12 mouse cellular contexts compared by ENCODE assay signal in the genomic region with DNA sequence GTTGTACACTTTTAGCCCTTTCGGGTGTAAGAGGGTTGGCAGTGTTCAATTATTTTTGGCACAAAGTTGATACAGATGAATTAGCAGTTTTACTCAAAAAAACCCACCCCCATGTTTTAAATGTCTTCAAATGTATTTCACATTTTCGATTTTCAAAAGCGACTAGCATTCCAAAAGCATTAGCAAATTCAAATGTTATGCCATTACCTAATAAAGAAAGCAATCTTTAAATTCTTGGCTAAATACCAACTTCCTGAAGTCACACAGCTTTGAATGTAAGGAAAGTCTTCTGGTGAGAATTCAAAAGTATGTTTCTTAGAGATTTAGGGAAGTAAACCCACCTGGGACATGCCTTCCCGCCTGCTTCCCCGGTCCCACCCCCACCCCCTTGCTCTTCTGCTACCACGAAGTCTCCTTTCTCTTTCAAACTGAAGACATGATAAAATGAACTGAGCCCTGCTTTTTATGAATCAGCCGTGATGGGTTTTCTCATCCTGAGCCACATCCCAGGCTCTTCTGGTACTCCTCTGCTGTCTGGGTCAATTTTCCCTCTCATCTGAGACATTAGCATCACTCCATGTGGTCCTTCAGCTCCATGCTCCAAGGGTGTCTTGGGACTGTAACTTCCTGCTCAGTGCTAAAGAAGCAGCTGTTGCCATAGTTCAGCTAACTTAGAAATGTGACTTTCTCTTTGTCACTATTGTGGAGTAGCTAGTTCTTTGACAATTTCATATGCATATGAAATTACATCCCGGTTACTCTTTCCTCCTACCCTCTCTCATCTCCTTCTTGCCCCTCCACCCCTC. TPM values are rescaled to one million over a fixed set of nuclear protein-coding genes. Genes with fewer than 3 reads are reported as not detected.
A peak's percentile ranks its signal among the peaks of the same experiment; 100 is the strongest.
DNase-seq lines count a peak whose midpoint lies in the region; ATAC-seq and TF ChIP-seq lines count a peak whose summit lies in the region.
"Had no signal": no experiment of that assay in that cellular context is flagged by ENCODE, and none has a peak within 500 bp of the region (broad histone marks: within the 10 kb centered on the region; RNA-seq: fewer than 3 reads in every experiment).

No protein-coding gene starts in this region.

- TF ChIP-seq EP300 in heart, adult 2 months (IDR thresholded peaks at IDR 0.05; ENCODE audit: insufficient read depth, low read depth, low read length) = no peak

- ATAC-seq in lung, embryonic 16.5 days (ENCODE audit: low read depth) = peak; percentile 49
- ATAC-seq in granulocyte monocyte progenitor cell, adult 5-6 weeks (replicated peaks; ENCODE audit: poor library complexity, severe bottlenecking) = peak; percentile 76
- no peak for ATAC-seq in forebrain, postnatal 0 days

- H3K27me3 ChIP-seq in heart, adult 2 months (ENCODE audit: control insufficient read depth, insufficient read depth, low read length) = no peaks in the 10 kb centered on the region
- H3K27me3 ChIP-seq in lung, embryonic 16.5 days (ENCODE audit: control insufficient read depth, insufficient read depth, low read depth, low read length) = no peaks in the 10 kb centered on the region
- H3K27me3 ChIP-seq in forebrain, postnatal 0 days (ENCODE audit: insufficient read depth, low read length) = no peaks in the 10 kb centered on the region
- no peaks in the 10 kb centered on the region for H3K27me3 ChIP-seq in midbrain, embryonic 10.5 days (ENCODE audit: low read depth, poor library complexity, severe bottlenecking)

- peak; percentile 14 for DNase-seq in heart, adult 8-10 months (ENCODE audit: low spot score)
- no peak for DNase-seq in heart, adult 2 months
- DNase-seq in lung, postnatal 4 days = no peak
- DNase-seq in forebrain, postnatal 0 days = no peak
- DNase-seq in midbrain, embryonic 10.5 days (ENCODE audit: low spot score) = no peak
- DNase-seq in urinary bladder, postnatal 10 days (ENCODE audit: low spot score) = no peak
- DNase-seq: cerebellum, adult 2 months; kidney, postnatal 25 days; right cerebral cortex, adult 18-20 months had no signal

- no peak overlapping the region for H3K9ac ChIP-seq in heart, adult 2 months (ENCODE audit: low read depth, low read length)
- no peak overlapping the region for H3K9ac ChIP-seq in lung, embryonic 16.5 days (ENCODE audit: low read length)
- no peak overlapping the region for H3K9ac ChIP-seq in forebrain, postnatal 0 days

- H3K9me3 ChIP-seq in lung, embryonic 16.5 days (ENCODE audit: control insufficient read depth, low read length) = no peaks in the 10 kb centered on the region
- H3K9me3 ChIP-seq in forebrain, postnatal 0 days (ENCODE audit: low read length) = no peaks in the 10 kb centered on the region
- no peaks in the 10 kb centered on the region for H3K9me3 ChIP-seq in midbrain, embryonic 10.5 days (replicated peaks)

- H3K4me1 ChIP-seq in heart, adult 2 months (ENCODE audit: control insufficient read depth, insufficient read depth, low read length) = no peaks in the 10 kb centered on the region; the same call in 1 of the 2 replicates
- peaks cover 6% of the 10 kb centered on the region; the same call in 1 of the 2 replicates for H3K4me1 ChIP-seq in lung, embryonic 16.5 days (replicated peaks; ENCODE audit: control insufficient read depth, insufficient read depth, low read length)
- H3K4me1 ChIP-seq in forebrain, postnatal 0 days (ENCODE audit: insufficient read depth) = no peaks in the 10 kb centered on the region
- H3K4me1 ChIP-seq in midbrain, embryonic 10.5 days = no peaks in the 10 kb centered on the region

- TF ChIP-seq CTCF in heart, adult 2 months (IDR thresholded peaks at IDR 0.05) = no peak
- no peak for TF ChIP-seq CTCF in forebrain, postnatal 0 days (IDR thresholded peaks at IDR 0.05; ENCODE audit: low read depth)

- 35% methylated on average over 8 of the region's 8 CpGs for WGBS in heart, adult 2 months
- 46% methylated on average over 8 of the region's 8 CpGs for WGBS in lung, embryonic 16.5 days
- WGBS in forebrain, postnatal 0 days = 71% methylated on average over 8 of the region's 8 CpGs
- 80% methylated on average over 8 of the region's 8 CpGs for WGBS in midbrain, embryonic 10.5 days

- intact Hi-C loops in heart, adult 2 months (cut with DNase I) = no loop called here

- H3K36me3 ChIP-seq in heart, adult 2 months (ENCODE audit: control insufficient read depth, insufficient read depth, low read length) = no peaks in the 10 kb centered on the region
- H3K36me3 ChIP-seq in lung, embryonic 16.5 days (ENCODE audit: control insufficient read depth, insufficient read depth, low read length) = no peaks in the 10 kb centered on the region
- no peaks in the 10 kb centered on the region for H3K36me3 ChIP-seq in forebrain, postnatal 0 days (ENCODE audit: insufficient read depth)
- no peaks in the 10 kb centered on the region for H3K36me3 ChIP-seq in midbrain, embryonic 10.5 days

- H3K79me2 ChIP-seq in heart, adult 2 months (replicated peaks; ENCODE audit: control insufficient read depth, insufficient read depth, low read length) = no peaks in the 10 kb centered on the region

- 0 out of 2 replicates have a peak overlapping the region, but pooled peaks have one; percentile 14 for H3K4me2 ChIP-seq in lung, embryonic 16.5 days (ENCODE audit: low read depth, low read length)
- no peak overlapping the region for H3K4me2 ChIP-seq in forebrain, postnatal 0 days (ENCODE audit: low read depth)

- H3K27ac ChIP-seq in heart, adult 2 months = no peak overlapping the region
- no peak overlapping the region for H3K27ac ChIP-seq in lung, embryonic 16.5 days (ENCODE audit: low read length)
- H3K27ac ChIP-seq in forebrain, postnatal 0 days (ENCODE audit: low read depth, low read length) = no peak overlapping the region
- H3K27ac ChIP-seq in midbrain, embryonic 10.5 days (replicated peaks) = no peak overlapping the region

- no peak for TF ChIP-seq POLR2A in heart, adult 2 months (IDR thresholded peaks at IDR 0.05; ENCODE audit: insufficient read depth, low read depth, low read length)

- H3K4me3 ChIP-seq in heart, adult 2 months = no peak overlapping the region
- H3K4me3 ChIP-seq in lung, embryonic 16.5 days (ENCODE audit: low read length) = no peak overlapping the region
- H3K4me3 ChIP-seq in forebrain, postnatal 0 days (ENCODE audit: low read depth, low read length) = no peak overlapping the region
- no peak overlapping the region for H3K4me3 ChIP-seq in midbrain, embryonic 10.5 days
- H3K4me3 ChIP-seq: erythroblast, embryonic 14.5 days had no signal

RNA-seq across cellular contexts. Expression of gene Fn1, which starts 38.7 kb away (rescaled TPM):
- 100 to 1,000 TPM in 1 of 4 experiments, 10 to 100 TPM in 3; 27.6 to 234 (median 32.1) TPM for total RNA-seq in heart, adult 8-10 months (2022)
- total RNA-seq in heart, adult 2 months (2021) = 10 to 100 TPM; 58.2 to 95.9 TPM
- 40.5 and 50.6 TPM in 2 replicates for polyA plus RNA-seq in heart, adult 2 months (2012; rRNA removed)
- polyA plus RNA-seq in lung, embryonic 16.5 days (2015; fragmentation: Nextera tagmentation; extraction: Ambion mirVana) = 185 and 189 TPM in 2 replicates
- 4.5 and 10.9 TPM in 2 replicates for total RNA-seq in granulocyte monocyte progenitor cell, adult 5-6 weeks (2014; fragmentation: Nextera tagmentation)
- 7.2 and 9.3 TPM in 2 replicates for total RNA-seq in granulocyte monocyte progenitor cell, adult 5-6 weeks (2017)
- total RNA-seq in forebrain, postnatal 0 days (2014; rRNA removed) = 50.0 and 71.6 TPM in 2 replicates
- 17.2 and 23.4 TPM in 2 replicates for polyA plus RNA-seq in forebrain, postnatal 0 days (2015; fragmentation: Nextera tagmentation; extraction: Ambion mirVana)
- polyA plus RNA-seq in midbrain, embryonic 10.5 days (2016; fragmentation: Nextera tagmentation; extraction: Ambion mirVana) = 84.4 and 89.0 TPM in 2 replicates
